Mouse (Mus musculus): ENCODE data around the gene Epsti1.

GRCm38 (mm10) chr14:77864051-77864450 lies 40.0 kb upstream of the Epsti1 start:
- TF ChIP-seq POLR2A (IDR thresholded peaks at IDR 0.05; ENCODE audit: insufficient read depth, low read depth, low read length): no peak
- no peak for TF ChIP-seq EP300 (IDR thresholded peaks at IDR 0.05; ENCODE audit: insufficient read depth, low read depth, low read length)
